Comparison of ENCODE assay signal across 8 mouse cellular contexts in the genomic region with DNA sequence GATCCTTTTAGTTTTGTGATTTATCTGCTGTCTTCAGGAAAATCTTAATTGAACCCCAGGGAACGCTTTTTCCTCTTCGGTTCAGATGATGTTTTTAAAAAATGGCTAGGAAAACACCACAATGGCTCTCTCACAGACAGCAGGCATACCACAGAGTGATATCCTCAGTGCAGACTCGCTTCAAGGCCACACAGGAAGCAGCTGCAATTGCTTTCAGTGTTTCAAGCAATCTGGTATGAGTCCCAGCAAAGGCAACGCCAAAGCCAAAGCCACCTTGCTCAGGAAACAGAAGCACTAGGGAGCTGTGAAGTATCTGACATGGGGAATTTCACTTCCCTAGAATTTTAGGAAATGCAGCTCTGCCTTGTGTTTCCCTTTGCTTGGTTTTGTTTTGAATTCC. TPM values are rescaled to one million over a fixed set of nuclear protein-coding genes. Genes with fewer than 3 reads are reported as not detected.
DNase-seq lines count a peak whose midpoint lies in the region; ATAC-seq and TF ChIP-seq lines count a peak whose summit lies in the region.

No protein-coding gene starts in this region.

- no peak overlapping the region for H3K4me2 ChIP-seq in limb, embryonic 15.5 days

- 39% methylated on average over 4 of the region's 4 CpGs for WGBS in limb, embryonic 15.5 days
- 6% methylated on average over 4 of the region's 4 CpGs for WGBS in thymus, adult 2 months

- peak overlapping the region; percentile 3; the same call in 1 of the 2 replicates for H3K27ac ChIP-seq in limb, embryonic 15.5 days
- peak overlapping the region; percentile 80 for H3K27ac ChIP-seq in thymus, adult 2 months (ENCODE audit: control insufficient read depth, insufficient read depth, low read length)

- DNase-seq in gastrocnemius, adult 18-20 months (ENCODE audit: low spot score): peak; percentile 48
- DNase-seq in gastrocnemius, adult 8-10 months (ENCODE audit: low spot score in 2 of 2): no peak
- peak; percentile 11 for DNase-seq in 416B (ENCODE audit: low read depth)
- DNase-seq in embryo, embryonic 11 days: peak; percentile 65
- peak; percentile 44 to 46 for DNase-seq in heart, postnatal 36 days
- peak; percentile 46 for DNase-seq in thymus, adult 2 months
- DNase-seq in urinary bladder, postnatal 25 days (ENCODE audit: low spot score): no peak

- no peaks in the 10 kb centered on the region for H3K36me3 ChIP-seq in limb, embryonic 15.5 days
- no peaks in the 10 kb centered on the region for H3K36me3 ChIP-seq in thymus, adult 2 months (ENCODE audit: control insufficient read depth, insufficient read depth, low read length)

- no peak overlapping the region for H3K4me3 ChIP-seq in limb, embryonic 15.5 days
- no peak overlapping the region for H3K4me3 ChIP-seq in thymus, adult 2 months (ENCODE audit: control insufficient read depth, insufficient read depth, low read length)

- TF ChIP-seq CTCF in thymus, adult 2 months (IDR thresholded peaks at IDR 0.05; ENCODE audit: borderline replicate concordance, control insufficient read depth, extremely low read depth, insufficient read depth, low read length, poor library complexity): no peak

- no peak overlapping the region for H3K9ac ChIP-seq in limb, embryonic 15.5 days

- H3K4me1 ChIP-seq in limb, embryonic 15.5 days: 0 out of 2 replicates have a peak, but pooled peaks cover 4% of the 10 kb centered on the region
- peaks cover 9% of the 10 kb centered on the region for H3K4me1 ChIP-seq in thymus, adult 2 months (replicated peaks; ENCODE audit: control insufficient read depth, insufficient read depth, low read length)

- no peak for TF ChIP-seq POLR2A in thymus, adult 2 months (IDR thresholded peaks at IDR 0.05; ENCODE audit: control insufficient read depth, extremely low read depth, insufficient read depth, low read length, poor library complexity)

- no peak for ATAC-seq in limb, embryonic 15.5 days (ENCODE audit: insufficient number of reproducible peaks, low FRiP score, low TSS enrichment, low read depth)

- intact Hi-C loops in heart, postnatal 36 days (cut with DNase I): no loop called here

- no peaks in the 10 kb centered on the region for H3K9me3 ChIP-seq in limb, embryonic 15.5 days

- no peaks in the 10 kb centered on the region for H3K27me3 ChIP-seq in limb, embryonic 15.5 days
- H3K27me3 ChIP-seq in thymus, adult 2 months (ENCODE audit: control insufficient read depth, insufficient read depth, low read length): no peaks in the 10 kb centered on the region

RNA-seq across cellular contexts. Expression of a gene that starts 27.4 kb away (rescaled TPM):
- total RNA-seq in gastrocnemius, adult 18-20 months (2021): 1 to 10 TPM; 7.1 to 7.4 TPM
- 1 to 10 TPM; 5.0 to 7.6 (median 7.4) TPM for total RNA-seq in gastrocnemius, adult 8-10 months (2022)
- total RNA-seq in heart, postnatal 36 days (2021): 10 to 100 TPM; 24.6 to 26.3 TPM
- 6.7 and 8.3 TPM in 2 replicates for polyA plus RNA-seq in limb, embryonic 15.5 days (2015; fragmentation: Nextera tagmentation; extraction: Ambion mirVana)
- polyA plus RNA-seq in thymus, adult 2 months (2012; rRNA removed): 13.8 and 15.4 TPM in 2 replicates

Comparison
In these comparisons a context has a peak if more than half of its experiments do, and no peak if none do; other contexts are left out.
1. DNase-seq: peak in gastrocnemius, adult 18-20 months (single experiment), 416B (single experiment), embryo, embryonic 11 days (single experiment), heart, postnatal 36 days (2 of 2) and thymus, adult 2 months (single experiment); none in gastrocnemius, adult 8-10 months (0 of 2) and urinary bladder, postnatal 25 days (single experiment).